ENCODE assay signal across 17 mouse cellular contexts in the genomic region with DNA sequence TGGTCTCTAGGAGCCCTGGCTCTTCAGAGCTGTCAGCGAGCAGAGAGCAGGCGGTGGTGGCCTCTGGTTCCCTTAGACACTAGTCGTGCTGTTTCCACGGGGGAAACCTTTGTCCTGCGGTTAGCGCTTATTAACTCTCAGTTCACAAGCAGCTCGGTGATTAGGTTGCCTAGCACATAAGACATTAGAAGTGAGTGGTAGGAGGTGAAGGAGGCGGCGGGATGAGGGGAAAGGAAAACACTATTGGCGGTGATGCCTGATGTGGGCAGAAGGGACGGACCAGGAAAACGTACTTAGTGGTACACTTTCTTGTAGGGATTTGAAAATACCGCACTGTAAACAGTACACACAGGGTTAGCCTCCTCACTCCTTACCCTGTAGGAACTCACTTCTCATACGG. TPM values are rescaled to one million over a fixed set of nuclear protein-coding genes. Genes with fewer than 3 reads are reported as not detected.
DNase-seq lines count a peak whose midpoint lies in the region; ATAC-seq and TF ChIP-seq lines count a peak whose summit lies in the region.
"Had no signal": no experiment of that assay in that cellular context is flagged by ENCODE, and none has a peak within 500 bp of the region (broad histone marks: within the 10 kb centered on the region; RNA-seq: fewer than 3 reads in every experiment).

No protein-coding gene starts in this region.

- DNase-seq in heart, postnatal 0 days (ENCODE audit: low spot score) = no peak
- DNase-seq in heart, adult 18-20 months = no peak
- peak; percentile 35 for DNase-seq in brain, embryonic 14.5 days (ENCODE audit: low read depth)
- DNase-seq in thymus, postnatal 4 days = peak; percentile 58
- DNase-seq: adrenal gland, postnatal 14 days; cerebellum, adult 2 months; gastrocnemius, postnatal 10 days; heart, postnatal 36 days had no signal

- peaks cover 17% of the 10 kb centered on the region for H3K4me1 ChIP-seq in heart, postnatal 0 days (ENCODE audit: control insufficient read depth, insufficient read depth)
- 0 out of 2 replicates have a peak, but pooled peaks cover 3% of the 10 kb centered on the region for H3K4me1 ChIP-seq in neural tube, embryonic 14.5 days (ENCODE audit: control insufficient read depth, insufficient read depth, low read length)
- 0 out of 2 replicates have a peak, but pooled peaks cover 6% of the 10 kb centered on the region for H3K4me1 ChIP-seq in neural tube, embryonic 15.5 days
- H3K4me1 ChIP-seq: embryonic facial prominence, embryonic 10.5 days; hindbrain, embryonic 13.5 days had no signal

- no peaks in the 10 kb centered on the region for H3K9me3 ChIP-seq in heart, postnatal 0 days (replicated peaks; ENCODE audit: control insufficient read depth, low read length)
- no peaks in the 10 kb centered on the region for H3K9me3 ChIP-seq in neural tube, embryonic 14.5 days (ENCODE audit: control insufficient read depth, low read length)
- H3K9me3 ChIP-seq in neural tube, embryonic 15.5 days (replicated peaks) = no peaks in the 10 kb centered on the region
- H3K9me3 ChIP-seq: embryonic facial prominence, embryonic 10.5 days; forebrain, embryonic 15.5 days; heart, embryonic 12.5 days; hindbrain, embryonic 13.5 days had no signal

- H3K4me2 ChIP-seq in heart, postnatal 0 days (ENCODE audit: low read depth, low read length) = no peak overlapping the region
- H3K4me2 ChIP-seq in neural tube, embryonic 14.5 days (ENCODE audit: low read depth, low read length) = no peak overlapping the region
- H3K4me2 ChIP-seq in neural tube, embryonic 15.5 days = no peak overlapping the region
- H3K4me2 ChIP-seq: forebrain, embryonic 15.5 days; heart, embryonic 12.5 days; hindbrain, embryonic 13.5 days had no signal

- no peak for TF ChIP-seq EP300 in heart, postnatal 0 days (IDR thresholded peaks at IDR 0.05; ENCODE audit: low read depth)

- no peak for TF ChIP-seq CTCF in heart, postnatal 0 days (IDR thresholded peaks at IDR 0.05; ENCODE audit: low read depth)
- TF ChIP-seq CTCF in brain, embryonic 14.5 days (IDR thresholded peaks at IDR 0.05; ENCODE audit: borderline replicate concordance, extremely low read depth, insufficient read depth, insufficient read length) = no peak

- 84% methylated on average over 14 of the region's 14 CpGs for WGBS in heart, postnatal 0 days
- WGBS in neural tube, embryonic 14.5 days = 72% methylated on average over 14 of the region's 14 CpGs
- 63% methylated on average over 14 of the region's 14 CpGs for WGBS in neural tube, embryonic 15.5 days

- TF ChIP-seq POLR2A in brain, embryonic 14.5 days (IDR thresholded peaks at IDR 0.05; ENCODE audit: borderline replicate concordance, extremely low read depth, insufficient read depth, insufficient read length, poor library complexity, severe bottlenecking) = no peak

- H3K27ac ChIP-seq in heart, postnatal 0 days (ENCODE audit: low read depth) = peak overlapping the region; percentile 31; the same call in 1 of the 2 replicates
- H3K27ac ChIP-seq in neural tube, embryonic 14.5 days (ENCODE audit: low read depth, low read length) = no peak overlapping the region
- no peak overlapping the region for H3K27ac ChIP-seq in neural tube, embryonic 15.5 days (replicated peaks)
- H3K27ac ChIP-seq: embryonic facial prominence, embryonic 10.5 days; hindbrain, embryonic 13.5 days had no signal

- ATAC-seq in heart, postnatal 0 days (ENCODE audit: insufficient read depth, low read depth) = no peak
- ATAC-seq in neural tube, embryonic 14.5 days (ENCODE audit: low read depth) = peak; percentile 33; the same call in 1 of the 2 replicates
- no peak for ATAC-seq in neural tube, embryonic 15.5 days (ENCODE audit: low FRiP score)
- ATAC-seq: activated CD4-positive, CD25-positive, alpha-beta regulatory T cell, adult 4 months; forebrain, embryonic 15.5 days; Patski had no signal

- peaks cover 55% of the 10 kb centered on the region for H3K36me3 ChIP-seq in heart, postnatal 0 days (replicated peaks; ENCODE audit: control insufficient read depth, insufficient read depth, low read length)
- H3K36me3 ChIP-seq in neural tube, embryonic 14.5 days (ENCODE audit: control insufficient read depth, insufficient read depth, low read length) = peaks cover 37% of the 10 kb centered on the region
- H3K36me3 ChIP-seq in neural tube, embryonic 15.5 days = peaks cover 46% of the 10 kb centered on the region

- no peak overlapping the region for H3K9ac ChIP-seq in heart, postnatal 0 days (replicated peaks; ENCODE audit: low read depth, low read length)
- no peak overlapping the region for H3K9ac ChIP-seq in neural tube, embryonic 14.5 days (replicated peaks; ENCODE audit: low read depth, low read length)
- H3K9ac ChIP-seq in neural tube, embryonic 15.5 days (replicated peaks) = no peak overlapping the region
- H3K9ac ChIP-seq: forebrain, embryonic 15.5 days; heart, embryonic 12.5 days; hindbrain, embryonic 13.5 days had no signal

- H3K4me3 ChIP-seq in heart, postnatal 0 days (ENCODE audit: low read depth, low read length) = no peak overlapping the region
- H3K4me3 ChIP-seq in neural tube, embryonic 14.5 days (ENCODE audit: low read depth, low read length) = no peak overlapping the region
- H3K4me3 ChIP-seq in neural tube, embryonic 15.5 days (replicated peaks) = no peak overlapping the region
- H3K4me3 ChIP-seq: embryonic facial prominence, embryonic 10.5 days; forebrain, embryonic 15.5 days; heart, embryonic 12.5 days; hindbrain, embryonic 13.5 days had no signal

- no peaks in the 10 kb centered on the region for H3K27me3 ChIP-seq in heart, postnatal 0 days (ENCODE audit: control insufficient read depth, insufficient read depth, low read length)
- no peaks in the 10 kb centered on the region for H3K27me3 ChIP-seq in neural tube, embryonic 14.5 days (ENCODE audit: control insufficient read depth, insufficient read depth, low read length)
- H3K27me3 ChIP-seq in neural tube, embryonic 15.5 days (replicated peaks) = no peaks in the 10 kb centered on the region
- H3K27me3 ChIP-seq: CH12.LX; forebrain, embryonic 15.5 days; heart, embryonic 12.5 days; hindbrain, embryonic 13.5 days; Patski had no signal

RNA-seq across cellular contexts. Expression of a gene that starts 29.2 kb away (rescaled TPM):
- total RNA-seq in heart, postnatal 0 days (2014; rRNA removed; ENCODE audit: low replicate concordance) = 19.2 and 27.0 TPM in 2 replicates
- 5.1 and 5.4 TPM in 2 replicates for polyA plus RNA-seq in heart, postnatal 0 days (2015; fragmentation: Nextera tagmentation; extraction: Ambion mirVana)
- total RNA-seq in heart, adult 18-20 months (2021) = 10 to 100 TPM; 28.3 to 31.8 TPM
- polyA plus RNA-seq in neural tube, embryonic 14.5 days (2014; fragmentation: Nextera tagmentation; extraction: Ambion mirVana) = 21.7 and 22.4 TPM in 2 replicates
- 15.7 and 20.7 TPM in 2 replicates for polyA plus RNA-seq in neural tube, embryonic 15.5 days (2015; fragmentation: Nextera tagmentation; extraction: Ambion mirVana)
- 21.0 and 31.1 TPM in 2 replicates for polyA plus RNA-seq in brain, embryonic 14.5 days (2012; rRNA removed)

Comparison
In these comparisons a context has a peak if more than half of its experiments do, and no peak if none do; other contexts are left out.
1. DNase-seq: peak in brain, embryonic 14.5 days (single experiment) and thymus, postnatal 4 days (single experiment); none in heart, postnatal 0 days (single experiment) and heart, adult 18-20 months (0 of 2).